Mouse (Mus musculus): ENCODE data around the gene Fam133b.
A peak's percentile ranks its signal among the peaks of the same experiment; 100 is the strongest.

Fam133b gene

GRCm38 (mm10) chr5:3543629-3544479 lies at the start of gene Fam133b:
Gene Fam133b, plus strand, starts transcription at chr5:3543833.
- peak; percentile 96 to 98 for DNase-seq

GRCm38 (mm10) chr5:3493968-3494367 lies 49.7 kb upstream of the Fam133b start:
- DNase-seq: no peak

DNA sequence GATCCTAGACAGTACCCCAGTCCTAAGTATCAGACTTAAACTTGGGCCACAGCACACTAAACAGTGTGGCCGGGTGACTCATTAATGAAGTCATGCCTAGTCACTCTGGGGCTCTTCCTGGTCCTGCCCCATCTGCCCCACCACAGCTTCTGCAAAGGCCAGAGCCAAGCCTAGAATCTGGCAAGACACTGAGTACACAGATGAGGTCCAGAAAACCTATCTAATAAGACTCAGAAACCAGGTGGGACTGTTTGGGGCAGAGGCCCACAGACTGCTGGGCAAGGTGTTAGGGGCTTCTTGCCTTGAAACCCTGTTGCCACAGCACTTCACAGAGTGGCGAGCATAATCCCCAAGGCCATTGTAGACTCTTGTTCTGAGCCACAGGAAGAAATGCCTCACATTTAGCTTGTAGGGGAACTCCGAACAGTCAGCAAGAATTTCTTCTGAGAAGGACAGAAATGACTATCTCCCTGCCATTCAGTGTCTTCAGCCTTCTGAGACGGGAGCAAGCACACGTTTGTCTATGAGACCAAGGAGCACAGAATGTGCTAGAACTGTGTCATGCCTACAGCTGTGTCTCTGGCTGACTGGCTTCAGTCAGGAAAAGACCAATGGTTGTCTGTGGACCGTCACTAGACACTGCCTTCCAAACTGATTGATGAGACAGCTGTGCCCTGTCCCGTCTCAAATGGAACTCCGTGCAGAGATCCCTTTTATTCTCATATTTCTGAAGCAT lies 49.0 kb upstream of the Fam133b start:
- peak; percentile 38 to 43 for DNase-seq

DNA sequence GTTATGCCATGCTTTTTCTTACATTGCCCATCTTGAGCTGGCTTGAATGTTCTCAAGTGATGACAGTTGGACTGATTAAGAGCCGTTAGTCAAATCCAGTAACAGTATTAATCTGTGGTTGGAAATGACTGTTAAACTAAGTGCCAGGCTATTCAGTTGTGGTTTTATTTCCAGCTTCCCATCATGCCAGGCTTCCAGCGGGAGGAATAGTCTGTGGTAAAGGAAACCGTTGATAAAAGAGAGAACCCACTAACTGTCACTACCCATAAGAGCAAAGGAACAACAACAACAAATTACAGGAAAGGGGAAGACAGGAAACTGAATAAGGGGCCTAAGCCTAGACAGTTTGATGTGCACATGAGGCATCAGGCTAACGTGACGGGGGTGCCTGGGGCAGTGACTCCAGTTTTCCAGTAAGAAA lies 46.1 kb upstream of the Fam133b start:
- no peak for DNase-seq

GRCm38 (mm10) chr5:3500298-3500697 lies 43.3 kb upstream of the Fam133b start:
- DNase-seq: no peak

- DNase-seq: no peak
Measured at GRCm38 (mm10) chr5:3500957-3501563, 42.6 kb upstream of the Fam133b start.

GRCm38 (mm10) chr5:3501564-3502001 lies 42.0 kb upstream of the Fam133b start:
- DNase-seq: no peak

- peak; percentile 81 to 83 for DNase-seq
Measured at GRCm38 (mm10) chr5:3502610-3503350, 40.9 kb upstream of the Fam133b start.

DNA sequence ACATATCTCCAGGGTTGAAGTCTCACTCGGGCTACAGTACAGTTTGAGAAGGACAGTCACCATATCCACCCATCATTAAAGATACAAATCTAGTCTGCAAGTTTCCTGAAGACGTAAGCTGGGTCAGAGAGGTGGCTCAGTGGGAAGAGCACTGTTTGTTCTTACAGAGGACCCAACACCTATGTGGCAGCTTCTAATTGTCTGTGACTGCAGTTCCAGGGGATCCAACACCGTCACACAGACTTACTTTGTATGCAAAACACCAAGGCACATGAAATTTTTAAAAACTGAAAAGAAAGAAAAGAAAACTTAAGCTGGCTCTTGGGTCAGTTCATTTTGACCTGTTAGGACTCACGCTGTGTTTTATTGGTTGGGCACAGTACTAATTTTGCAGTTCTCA lies 40.3 kb upstream of the Fam133b start:
- DNase-seq: no peak

DNA sequence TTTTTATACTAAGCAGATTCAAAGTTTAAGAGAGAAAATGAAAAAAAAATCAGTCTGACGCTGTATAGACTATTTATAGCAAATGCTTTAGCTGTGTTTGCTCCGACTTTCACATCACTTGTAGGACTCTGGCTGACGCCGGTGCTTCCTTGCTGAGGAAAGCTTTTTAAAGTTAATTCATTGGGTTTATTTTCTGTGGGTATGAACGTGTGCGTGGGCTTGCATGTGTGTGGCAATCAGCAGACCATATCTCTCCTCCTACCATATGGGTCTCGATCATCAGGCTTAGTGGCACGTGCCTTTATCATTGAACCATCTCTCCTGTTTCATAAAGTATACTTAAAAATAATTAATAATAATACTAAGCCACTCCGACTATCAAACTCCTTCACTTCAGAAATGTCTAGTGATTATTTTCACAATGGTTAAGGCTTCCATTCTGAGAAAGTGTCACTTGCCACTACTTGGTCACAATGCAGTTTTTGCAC lies 39.8 kb upstream of the Fam133b start:
- no peak for DNase-seq

DNA sequence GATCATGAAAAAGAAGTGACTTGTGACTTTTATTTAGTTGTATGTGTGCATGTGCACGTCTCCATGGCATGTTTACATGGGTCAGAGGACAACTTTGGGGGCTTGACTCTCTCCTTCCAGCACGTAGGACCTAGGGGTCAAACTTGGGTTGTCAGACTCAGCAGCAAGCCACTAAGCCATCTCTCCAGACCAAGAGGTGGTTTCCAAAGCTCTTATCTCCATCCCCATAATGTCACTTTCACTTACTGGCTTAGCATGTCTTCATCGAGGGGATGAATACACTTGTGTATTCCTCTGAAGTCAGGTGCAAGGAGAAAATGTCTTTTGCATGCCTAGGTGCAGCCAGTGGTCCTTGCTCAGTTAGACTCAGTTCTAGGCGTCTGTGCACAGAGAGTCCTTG lies 39.2 kb upstream of the Fam133b start:
- no peak for DNase-seq

DNA sequence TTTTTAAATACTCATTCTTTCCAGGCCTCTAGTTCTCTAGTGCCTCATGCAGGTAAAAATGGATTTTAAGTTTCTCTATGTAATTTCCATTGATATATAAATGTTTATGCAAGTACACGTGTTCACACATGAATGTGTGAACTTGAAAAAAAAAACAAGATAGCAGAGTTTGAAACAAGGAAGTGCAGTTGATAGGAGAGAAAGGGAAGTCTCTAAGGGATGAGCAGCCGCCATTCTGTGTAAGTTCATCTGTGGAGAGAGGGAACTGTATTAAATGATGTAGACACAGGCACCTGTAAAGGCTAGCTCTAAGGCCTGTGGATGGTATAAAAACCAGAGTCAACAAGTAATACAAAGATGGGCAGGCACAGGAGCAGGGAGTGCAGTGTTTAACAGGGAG lies 38.1 kb upstream of the Fam133b start:
- no peak for DNase-seq

- no peak for DNase-seq
Measured at GRCm38 (mm10) chr5:3508480-3509381, 34.9 kb upstream of the Fam133b start.

GRCm38 (mm10) chr5:3509503-3509902 lies 34.1 kb upstream of the Fam133b start:
- DNase-seq: no peak

DNA sequence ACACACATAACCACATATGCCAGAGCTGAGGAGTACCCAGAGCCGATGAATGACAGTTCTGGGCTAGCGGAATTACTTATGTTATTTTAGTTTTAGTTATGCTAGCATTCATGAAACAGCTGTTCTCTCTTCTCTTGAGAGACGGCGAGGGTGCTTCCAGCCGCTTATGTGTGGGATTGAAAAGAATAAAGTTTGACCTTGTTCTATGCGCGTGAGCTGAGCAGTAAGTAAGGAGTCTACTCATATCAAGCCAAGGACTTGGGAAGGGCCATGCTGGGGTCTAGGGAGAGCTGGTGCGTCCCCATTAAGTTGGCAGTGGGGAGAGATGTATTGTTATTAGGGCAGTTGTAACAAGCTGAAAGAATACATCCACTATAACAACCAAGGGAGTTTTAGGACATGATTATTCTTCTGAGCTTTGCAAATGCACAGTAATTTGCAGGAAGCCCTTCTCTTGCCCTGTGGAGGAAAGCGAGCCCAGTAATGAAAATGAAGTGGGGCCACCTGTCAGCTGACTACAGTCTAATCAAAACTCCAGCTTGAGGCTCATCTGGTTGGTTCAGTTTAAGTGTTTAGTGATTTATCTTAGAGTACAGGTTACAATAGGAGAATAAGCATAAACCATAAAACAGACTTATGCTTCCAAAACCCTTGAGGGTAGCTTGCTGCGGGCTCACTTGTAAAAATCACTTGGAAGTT lies 32.4 kb upstream of the Fam133b start:
- DNase-seq: no peak

DNA sequence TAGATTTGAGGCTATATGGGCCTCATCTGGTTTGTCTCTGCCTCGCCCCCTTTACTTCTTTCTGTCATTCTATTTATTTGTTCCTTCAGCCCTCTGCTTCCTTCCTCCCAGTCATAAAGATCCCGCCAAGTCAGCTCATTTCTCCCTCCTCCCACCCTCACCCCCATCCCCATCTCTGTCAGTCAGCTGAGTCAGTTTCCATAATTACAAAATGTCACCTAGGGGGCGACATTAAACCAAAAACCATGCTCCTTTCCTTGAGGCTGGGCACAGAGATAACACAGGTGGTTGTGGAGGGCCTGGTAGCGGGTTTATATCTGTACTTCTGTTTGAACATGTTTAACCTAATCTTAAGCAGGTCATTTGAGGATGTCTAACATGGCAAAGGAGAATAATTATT lies 31.0 kb upstream of the Fam133b start:
- no peak for DNase-seq

DNA sequence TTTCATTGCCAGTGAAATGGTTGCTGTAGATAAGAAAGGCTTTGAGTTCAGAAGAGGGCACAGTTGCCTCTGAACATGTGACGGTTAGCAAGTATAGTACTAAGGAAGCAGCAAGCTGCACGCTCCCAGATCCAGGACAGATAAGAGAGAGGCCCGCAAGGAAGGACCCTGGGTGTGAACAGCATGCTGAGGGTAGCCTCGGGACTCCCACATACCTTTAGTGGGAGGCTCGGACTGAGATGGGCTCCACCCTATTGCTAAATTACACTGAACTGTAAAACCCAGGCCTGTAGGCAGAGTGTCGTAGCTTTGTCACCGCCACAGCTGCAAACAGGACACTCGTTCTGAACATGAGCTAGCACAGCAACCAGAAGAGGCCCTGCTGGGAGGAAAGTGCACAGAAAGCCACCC lies 28.7 kb upstream of the Fam133b start:
- DNase-seq: no peak

- DNase-seq: no peak
Measured at GRCm38 (mm10) chr5:3515477-3515876, 28.2 kb upstream of the Fam133b start.

DNA sequence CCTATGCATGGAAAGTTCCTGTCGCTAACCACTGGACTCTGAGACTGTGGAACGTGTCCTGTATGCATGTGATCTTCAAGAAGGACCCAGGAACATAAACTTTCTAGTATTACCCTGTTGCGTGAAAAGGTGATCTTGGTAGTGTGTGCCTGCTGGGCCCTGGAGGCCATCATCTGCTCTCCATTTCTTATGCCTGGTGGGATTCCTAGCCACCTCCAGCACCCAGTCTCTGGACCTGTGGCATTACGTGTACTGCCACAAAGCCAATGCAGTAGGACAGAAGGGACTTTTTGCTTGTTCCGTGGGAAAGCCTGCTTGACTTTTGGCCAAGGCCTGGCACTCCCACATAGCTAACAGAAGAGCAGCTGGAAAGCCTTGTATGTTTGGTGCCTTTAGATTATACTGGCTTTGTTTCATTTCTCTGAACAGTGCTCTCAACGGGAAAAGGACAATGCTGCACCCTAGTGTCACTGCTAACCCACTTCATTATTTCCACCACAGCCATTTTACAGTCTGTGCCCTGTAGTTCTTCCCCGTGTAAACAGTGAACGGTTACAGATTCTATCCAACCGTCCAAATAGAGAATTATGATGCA lies 27.1 kb upstream of the Fam133b start:
- peak; percentile 67 to 75 for DNase-seq

All from lung, postnatal 4 days (tissue).